Mouse (Mus musculus) T-helper 17 cell (primary cell): ENCODE data around the gene Chrng.

ENCODE experiments used
- in situ Hi-C, 2 experiments: fragments of 300-600 bp; cut with MboI, MseI; formaldehyde crosslinking; loops; 1 replicate in 1 of 2; 2 replicates in 1 of 2; pipeline ENCODE4 v1.15.1; 2025; ENCODE audit warnings: high pct_unique_total_duplicates in 2 of 2

Gene Chrng

DNA sequence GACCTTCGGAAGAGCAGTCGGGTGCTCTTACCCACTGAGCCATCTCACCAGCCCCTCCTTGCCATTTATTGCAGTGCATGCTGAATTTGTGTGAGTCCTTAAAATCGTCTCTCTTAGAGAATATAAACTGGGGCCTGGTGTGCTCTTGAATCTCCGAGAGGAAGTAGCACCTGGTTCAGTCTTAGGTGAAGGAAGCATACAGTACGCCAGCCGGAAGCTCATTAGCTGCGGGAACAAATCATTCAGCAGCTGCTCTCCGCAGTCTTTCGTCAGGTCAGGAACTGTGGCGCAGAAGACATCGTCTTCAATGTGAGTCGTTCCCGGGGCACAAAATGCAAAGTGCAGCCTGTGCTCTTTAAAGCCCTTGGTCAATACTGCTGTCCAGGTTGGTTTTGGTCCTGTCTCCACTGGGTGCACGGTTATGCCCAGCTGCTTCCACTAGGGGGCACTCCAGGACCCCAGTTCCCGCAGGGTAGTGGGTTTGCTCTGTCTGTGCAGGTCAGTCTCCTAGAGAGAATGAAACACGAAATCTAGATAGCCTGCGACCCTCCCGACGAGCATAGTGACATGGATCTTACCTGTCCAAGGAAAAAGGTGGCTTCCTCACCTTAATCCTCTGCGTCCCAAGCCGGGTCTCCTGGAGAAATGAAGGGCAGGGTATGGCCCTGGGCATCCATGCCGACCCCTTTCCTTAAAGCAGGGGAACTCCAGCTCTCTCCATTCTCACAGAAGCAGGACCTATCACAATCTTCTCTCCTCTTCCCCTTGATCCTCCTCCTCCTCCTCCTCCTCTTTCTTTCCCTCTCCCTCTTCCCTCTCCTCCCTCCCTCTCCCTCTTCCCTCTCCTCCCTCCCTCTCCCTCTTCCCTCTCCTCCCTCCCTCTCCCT is 41.7 kb downstream of the Chrng start:
- in situ Hi-C loops: loop anchor here in 1 of 2 experiments (5.0 kb wide), 1 partner anchor 81 kb away; the partner anchor contains the start of gene Gigyf2

DNA sequence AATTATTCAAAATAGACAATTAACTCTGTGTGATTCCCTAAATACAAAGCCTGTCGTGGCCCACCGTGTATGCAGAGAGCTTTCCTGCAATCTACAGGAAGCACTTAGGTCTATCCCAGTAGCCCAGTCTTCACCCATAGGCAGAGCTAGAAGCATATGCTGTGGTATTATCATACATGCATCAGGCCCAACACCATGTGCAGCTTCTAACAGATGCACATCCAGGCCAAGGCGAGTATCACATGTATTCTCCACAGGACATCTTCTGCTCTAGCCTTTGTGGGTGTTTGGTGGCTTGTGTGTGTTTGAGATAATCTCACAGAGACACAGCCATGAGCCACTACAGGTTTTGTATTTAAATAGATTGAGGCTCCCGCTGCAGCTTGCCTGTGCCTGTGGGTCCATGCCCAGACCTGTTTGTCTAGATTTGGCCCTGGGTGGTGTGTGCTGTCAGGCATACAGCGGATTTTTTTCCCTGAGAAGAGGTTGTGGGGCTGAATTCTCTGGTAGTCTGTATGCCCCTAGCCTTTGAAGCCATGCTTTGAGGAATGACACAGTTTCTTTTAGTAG is 47.7 kb downstream of the Chrng start:
- in situ Hi-C loops: no loop called here

DNA sequence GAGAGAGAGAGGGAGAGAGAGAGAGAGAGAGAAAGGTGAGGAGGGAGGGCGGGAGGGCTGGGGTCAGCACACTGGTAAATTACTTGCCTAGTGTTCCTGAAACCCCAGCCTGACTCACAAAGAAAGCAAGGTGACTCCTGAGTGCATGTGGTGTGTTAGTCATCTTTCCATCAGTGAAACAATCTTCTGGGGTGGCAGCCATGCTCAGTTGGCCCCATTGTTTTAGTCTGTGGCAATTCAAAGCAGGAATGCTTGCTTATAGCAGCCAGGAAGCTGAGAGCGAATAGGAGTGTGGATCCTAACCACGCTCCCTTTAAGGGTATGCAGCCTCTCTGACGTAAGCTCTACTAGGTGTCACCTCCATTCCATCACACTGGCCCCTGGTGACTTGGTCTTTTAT is 50.7 kb downstream of the Chrng start:
- in situ Hi-C loops: no loop called here

DNA sequence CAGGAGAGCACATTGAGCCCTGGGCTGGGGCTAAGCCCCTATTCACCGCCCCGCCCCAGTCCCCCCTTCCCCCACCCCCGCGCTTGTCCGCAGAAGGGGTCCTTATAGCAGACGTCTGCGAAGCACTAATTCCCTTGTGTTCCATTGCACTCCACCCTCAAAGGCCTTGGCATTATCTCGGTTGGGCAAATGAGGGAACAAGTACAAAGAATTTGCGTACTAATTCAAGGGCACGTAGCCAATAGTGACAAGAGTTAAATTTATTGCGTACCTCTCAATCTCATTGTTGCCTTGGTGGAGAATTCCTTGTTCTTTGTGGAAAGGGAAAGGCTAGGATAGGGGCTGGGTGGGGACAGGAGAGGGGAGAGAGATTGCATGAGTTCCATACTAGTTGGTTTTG is 53.2 kb downstream of the Chrng start:
- in situ Hi-C loops: no loop called here

DNA sequence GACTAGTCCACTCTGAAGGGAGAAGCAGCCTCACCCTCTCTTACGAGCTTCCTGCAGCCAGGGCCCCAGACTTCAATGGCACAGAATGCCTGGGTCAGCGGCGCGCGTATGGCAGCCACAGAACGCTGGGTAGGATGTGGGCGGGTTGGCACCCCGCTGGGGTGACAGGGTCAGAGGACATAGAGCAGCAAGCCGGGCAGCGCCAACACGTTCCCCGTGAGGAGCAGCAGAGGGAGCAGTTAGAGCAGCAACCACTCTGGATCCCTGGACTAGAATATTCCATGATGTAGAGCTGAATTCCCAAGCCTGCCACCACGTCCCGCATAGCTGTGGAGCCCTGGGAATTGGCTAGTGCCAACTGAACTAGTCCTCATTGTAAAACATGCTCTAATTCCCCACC is 54.0 kb downstream of the Chrng start:
- in situ Hi-C loops: no loop called here

DNA sequence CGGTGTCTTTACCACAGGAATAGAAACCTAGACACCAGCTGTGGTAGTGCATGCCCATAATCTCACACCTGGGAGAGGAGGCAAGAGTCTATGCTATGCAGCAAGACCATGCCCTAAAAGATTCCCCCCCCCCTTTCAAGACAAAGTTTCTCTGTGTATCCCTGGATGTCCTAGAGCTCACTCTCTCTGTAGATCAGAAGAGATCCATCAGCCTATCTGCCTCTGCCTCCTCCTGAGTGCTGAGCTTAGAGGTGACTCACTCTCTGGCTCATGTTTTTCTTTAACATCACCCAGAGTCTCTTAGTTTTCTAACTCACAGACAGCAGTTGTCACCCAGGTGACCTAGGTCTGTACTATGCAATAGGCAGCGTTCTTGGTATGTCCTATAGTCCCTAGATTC is 54.9 kb downstream of the Chrng start:
- in situ Hi-C loops: no loop called here
